Mouse (Mus musculus): ENCODE measurements around the gene C2cd2l.
"Not testable (repeated sequence)": the region's sequence is repeated elsewhere in the genome, so short reads cannot be mapped to it uniquely, and the experiment has no call there.

C2cd2l gene

GRCm38 (mm10) chr9:44336093-44336406, 16.0 kb upstream of the C2cd2l start:
- DNase-seq (ENCODE audit: low spot score in 2 of 2), result no peak

- peak; percentile 25 to 34 for DNase-seq (ENCODE audit: low spot score in 2 of 2)
Observed at GRCm38 (mm10) chr9:44335331-44336092, 15.4 kb upstream of the C2cd2l start.

- DNase-seq (ENCODE audit: low spot score in 2 of 2), result peak; percentile 99 to 100
Observed at GRCm38 (mm10) chr9:44334396-44335330, 14.6 kb upstream of the C2cd2l start, which contains the start of gene H2afx. Gene H2afx, plus strand, starts transcription at chr9:44334694.

GRCm38 (mm10) chr9:44332918-44333638, 13.0 kb upstream of the C2cd2l start:
- no peak for DNase-seq (ENCODE audit: low spot score in 2 of 2)

GRCm38 (mm10) chr9:44330736-44331135, 10.7 kb upstream of the C2cd2l start:
- no peak for DNase-seq (ENCODE audit: low spot score in 2 of 2)

- no peak for DNase-seq (ENCODE audit: low spot score in 2 of 2)
Observed at GRCm38 (mm10) chr9:44327926-44328325, 7.8 kb upstream of the C2cd2l start.

GRCm38 (mm10) chr9:44327064-44327711, 7.1 kb upstream of the C2cd2l start:
- peak; percentile 60 to 70 for DNase-seq (ENCODE audit: low spot score in 2 of 2)

GRCm38 (mm10) chr9:44326371-44327063, 6.4 kb upstream of the C2cd2l start:
- peak; percentile 88 to 90 for DNase-seq (ENCODE audit: low spot score in 2 of 2)

GRCm38 (mm10) chr9:44325768-44326370, 5.8 kb upstream of the C2cd2l start, which contains the start of gene Dpagt1:
Gene Dpagt1, plus strand, starts transcription at chr9:44326019.
- DNase-seq (ENCODE audit: low spot score in 2 of 2), result no peak

- DNase-seq (ENCODE audit: low spot score in 2 of 2), result not testable (repeated sequence)
Observed at GRCm38 (mm10) chr9:44325032-44325767, 5.1 kb upstream of the C2cd2l start.

GRCm38 (mm10) chr9:44324147-44324546, 4.1 kb upstream of the C2cd2l start:
- DNase-seq (ENCODE audit: low spot score in 2 of 2), result no peak

- DNase-seq (ENCODE audit: low spot score in 2 of 2), result not testable (repeated sequence)
Observed at GRCm38 (mm10) chr9:44323656-44324055, 3.6 kb upstream of the C2cd2l start.

GRCm38 (mm10) chr9:44320799-44321133, 681 bp upstream of the C2cd2l start:
- peak in 1 of 2 experiments; percentile 32 for DNase-seq (ENCODE audit: low spot score in 2 of 2)

GRCm38 (mm10) chr9:44319105-44319886, 789 bp downstream of the C2cd2l start:
- peak in 1 of 2 experiments; percentile 30 for DNase-seq (ENCODE audit: low spot score in 2 of 2)

- no peak for DNase-seq (ENCODE audit: low spot score in 2 of 2)
Observed at GRCm38 (mm10) chr9:44318826-44319095, 1.3 kb downstream of the C2cd2l start.

GRCm38 (mm10) chr9:44318076-44318825, 1.8 kb downstream of the C2cd2l start:
- no peak for DNase-seq (ENCODE audit: low spot score in 2 of 2)

GRCm38 (mm10) chr9:44317452-44317851, 2.6 kb downstream of the C2cd2l start:
- no peak for DNase-seq (ENCODE audit: low spot score in 2 of 2)

- no peak for DNase-seq (ENCODE audit: low spot score in 2 of 2)
Observed at GRCm38 (mm10) chr9:44314910-44315309, 5.2 kb downstream of the C2cd2l start.

- DNase-seq (ENCODE audit: low spot score in 2 of 2), result no peak
Observed at GRCm38 (mm10) chr9:44314257-44314547, 5.9 kb downstream of the C2cd2l start.
